Mouse (Mus musculus) heart, adult 2 months (tissue): ENCODE results near the gene 0610037L13Rik.

Experiments used
- CTCF ChIP-seq: fragments of 200-600 bp; IDR thresholded peaks from 2 replicates; pipeline ENCODE4 v1.8.1; 2022; ENCODE audit warnings: antibody characterized with exemption, mild to moderate bottlenecking, moderate library complexity
- EP300 ChIP-seq: fragments of 200-500 bp; IDR thresholded peaks from 2 replicates; pipeline ENCODE4 v1.6.1; 2011; ENCODE audit warnings: low read depth, low read length, control low read depth; ENCODE audit not compliant: insufficient read depth
- POLR2A ChIP-seq: fragments of 200-500 bp; IDR thresholded peaks from 2 replicates; pipeline ENCODE4 v1.6.1; 2011; ENCODE audit warnings: mild to moderate bottlenecking, low read depth, low read length, control low read depth; ENCODE audit not compliant: insufficient read depth

DNA sequence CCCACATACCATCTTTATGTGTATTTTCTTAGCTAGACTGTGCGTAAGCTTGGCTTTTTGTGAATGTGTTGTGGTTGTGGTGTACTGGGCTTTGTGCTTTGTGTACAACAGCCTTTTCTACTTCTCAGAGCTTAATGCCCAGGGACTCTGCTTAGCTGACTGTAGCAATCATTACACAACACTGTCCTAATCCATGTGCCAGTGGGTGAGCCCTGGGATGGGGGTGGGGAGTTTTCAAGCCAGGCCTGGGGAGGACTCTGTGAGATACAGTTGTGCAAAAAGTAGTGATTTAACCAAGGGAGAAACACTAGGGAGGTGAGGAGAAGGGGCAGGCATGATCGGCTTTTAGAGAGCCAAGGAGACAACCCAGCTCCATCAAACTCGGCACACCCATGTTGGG lies 10.6 kb downstream of the 0610037L13Rik start:
- TF ChIP-seq POLR2A (no peak), CTCF (no peak), EP300 (no peak)
